Mouse (Mus musculus) adrenal gland, postnatal 25 days (tissue): Measurements from ENCODE around the gene Ugt1a6b. TPM values are rescaled to one million over a fixed set of nuclear protein-coding genes. Genes with fewer than 3 reads are reported as not detected.
"Not testable (repeated sequence)": the region's sequence is repeated elsewhere in the genome, so short reads cannot be mapped to it uniquely, and the experiment has no call there.

Source experiments
- DNase-seq: peaks from one replicate; pipeline ENCODE4 v3.0.0; 2021; ENCODE audit warnings: mixed read lengths
- total RNA-seq: library from RNA; stranded (reverse); gene quantifications from 2 replicates; pipeline ENCODE4 v1.2.3, GENCODE M21; 2021

The Ugt1a6b gene
- total RNA-seq, 1 experiment from 2014 or later, result 7.0 TPM

- DNase-seq, result no peak
Measured at GRCm38 (mm10) chr1:88199996-88200395, 96.9 kb downstream of the Ugt1a6b start.

DNA sequence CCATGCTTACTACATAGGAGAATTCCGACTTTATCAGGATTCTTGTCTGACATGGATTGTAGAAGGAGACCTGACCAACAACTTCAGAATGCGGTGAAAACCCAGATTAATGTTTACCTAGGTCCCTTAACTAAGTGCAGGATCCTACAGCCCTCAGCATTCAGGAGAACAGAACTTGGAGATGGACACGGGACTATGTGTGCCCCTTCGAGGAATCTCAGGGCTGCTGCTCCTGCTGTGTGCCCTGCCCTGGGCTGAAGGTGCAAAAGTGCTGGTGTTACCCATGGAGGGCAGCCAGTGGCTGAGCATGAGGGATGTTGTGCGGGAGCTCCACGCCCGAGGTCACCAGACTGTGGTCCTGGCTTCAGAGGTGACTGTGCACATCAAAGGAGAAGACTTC lies 97.4 kb downstream of the Ugt1a6b start, which contains the start of gene Ugt1a2:
Ugt1a2 (plus strand) TSS at position 146 of the 400 bp plus-strand sequence.
- DNase-seq, result no peak

DNA sequence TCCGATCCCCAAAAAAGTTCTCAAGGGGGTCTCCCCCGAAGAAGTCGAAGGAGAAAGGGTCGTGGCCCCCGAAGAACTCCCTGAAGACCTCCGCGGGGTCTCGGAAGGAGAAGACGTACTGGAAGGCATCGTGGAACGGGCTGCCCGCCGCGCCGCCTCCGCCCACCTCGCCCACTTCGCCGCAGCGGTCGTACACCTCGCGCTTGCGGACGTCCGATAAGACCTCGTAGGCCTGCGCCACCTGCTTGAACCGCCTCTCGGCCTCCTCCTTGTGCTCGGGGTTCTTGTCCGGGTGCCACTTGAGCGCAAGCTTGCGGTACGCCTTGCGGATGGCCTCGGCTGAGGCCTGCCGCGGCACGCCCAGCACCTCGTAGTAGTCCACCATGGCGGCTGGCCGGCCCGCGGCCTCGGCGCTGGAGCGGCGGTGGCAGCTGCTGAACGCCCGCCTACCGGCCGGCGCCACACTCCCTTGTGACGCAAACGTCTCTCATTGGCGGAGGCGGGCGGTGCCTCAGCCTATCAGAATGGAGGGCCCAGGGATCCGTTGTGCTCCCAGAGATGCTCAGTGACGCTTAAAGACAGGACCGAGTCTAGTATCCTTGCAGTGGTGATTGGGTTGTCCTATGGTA lies 102.4 kb downstream of the Ugt1a6b start, which contains the start of gene Dnajb3:
Dnajb3 (minus strand) TSS at position 489 of the 629 bp plus-strand sequence.
- peak; percentile 81 for DNase-seq

GRCm38 (mm10) chr1:88206843-88207479 lies 103.9 kb downstream of the Ugt1a6b start:
- no peak for DNase-seq

- no peak for DNase-seq
Measured at GRCm38 (mm10) chr1:88211812-88212211, 108.8 kb downstream of the Ugt1a6b start, which contains the start of gene Ugt1a1. Gene Ugt1a1, plus strand, starts transcription at chr1:88211959.

- no peak for DNase-seq
Measured at GRCm38 (mm10) chr1:88212341-88213045, 109.4 kb downstream of the Ugt1a6b start.

GRCm38 (mm10) chr1:88213061-88213460 lies 110.0 kb downstream of the Ugt1a6b start:
- DNase-seq, result no peak

- no peak for DNase-seq
Measured at GRCm38 (mm10) chr1:88213766-88214461, 110.9 kb downstream of the Ugt1a6b start.

GRCm38 (mm10) chr1:88214462-88214952 lies 111.5 kb downstream of the Ugt1a6b start:
- no peak for DNase-seq

GRCm38 (mm10) chr1:88215466-88216380 lies 112.7 kb downstream of the Ugt1a6b start:
- no peak for DNase-seq

DNA sequence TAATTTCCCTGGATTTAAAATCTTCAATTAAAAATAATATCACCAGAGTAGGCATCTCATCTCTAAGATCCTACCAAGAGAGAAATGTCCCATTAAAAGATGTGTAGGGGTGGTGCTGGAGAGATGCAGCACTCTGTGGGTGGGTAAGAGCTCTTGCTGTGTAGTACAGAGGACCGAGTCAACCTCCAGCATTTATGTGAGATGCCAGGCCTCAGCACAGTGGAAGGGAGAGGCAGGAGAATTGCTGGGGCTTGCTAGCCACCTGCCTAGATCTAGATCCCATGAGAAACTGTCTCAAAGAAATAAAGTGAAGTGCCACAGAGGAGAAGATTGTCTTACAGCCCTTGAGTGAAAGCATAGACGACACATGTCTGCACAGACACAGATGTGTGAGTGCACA lies 113.5 kb downstream of the Ugt1a6b start:
- DNase-seq, result no peak

DNA sequence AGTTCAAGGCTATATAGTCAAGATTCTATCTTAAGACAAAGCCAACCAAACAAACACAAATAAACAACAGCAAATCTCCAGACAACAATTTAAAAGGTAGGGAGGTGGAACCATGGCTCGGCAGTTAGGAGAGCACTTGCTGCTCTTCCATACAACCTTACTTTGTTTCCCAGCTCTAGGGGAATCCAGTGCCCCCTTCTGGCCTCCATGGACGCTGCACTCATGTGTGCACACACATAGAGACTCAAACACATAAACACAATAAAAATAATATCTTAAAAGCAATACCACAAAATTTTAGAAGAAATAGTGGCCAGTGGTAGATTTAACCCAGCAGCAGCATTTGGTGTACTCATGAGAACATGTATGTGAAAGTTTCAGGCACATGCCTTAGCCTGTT lies 114.1 kb downstream of the Ugt1a6b start:
- DNase-seq, result no peak

GRCm38 (mm10) chr1:88217576-88217975 lies 114.5 kb downstream of the Ugt1a6b start:
- DNase-seq, result no peak

GRCm38 (mm10) chr1:88218051-88218450 lies 115.0 kb downstream of the Ugt1a6b start:
- DNase-seq, result no peak

DNA sequence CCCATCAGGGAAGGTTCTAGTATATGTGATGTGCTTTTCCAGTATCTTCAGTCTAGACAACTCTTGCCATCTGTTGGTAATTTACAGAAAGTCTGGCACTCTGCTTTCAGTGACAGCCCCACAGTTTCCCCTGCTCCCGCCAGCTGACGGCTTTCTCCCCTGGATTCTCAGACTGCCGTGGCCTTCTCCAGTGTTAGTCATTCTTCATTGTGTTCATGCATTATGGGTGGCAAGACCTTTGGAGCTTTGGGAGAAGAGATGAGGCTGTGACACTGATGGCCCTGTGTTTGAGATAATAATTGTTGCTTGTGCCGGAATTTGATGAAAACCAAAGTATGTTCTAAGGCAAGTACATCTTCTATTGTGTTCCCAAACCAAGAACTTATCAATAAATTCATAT lies 115.5 kb downstream of the Ugt1a6b start:
- DNase-seq, result no peak

GRCm38 (mm10) chr1:88219054-88219453 lies 116.0 kb downstream of the Ugt1a6b start:
- DNase-seq, result no peak

DNA sequence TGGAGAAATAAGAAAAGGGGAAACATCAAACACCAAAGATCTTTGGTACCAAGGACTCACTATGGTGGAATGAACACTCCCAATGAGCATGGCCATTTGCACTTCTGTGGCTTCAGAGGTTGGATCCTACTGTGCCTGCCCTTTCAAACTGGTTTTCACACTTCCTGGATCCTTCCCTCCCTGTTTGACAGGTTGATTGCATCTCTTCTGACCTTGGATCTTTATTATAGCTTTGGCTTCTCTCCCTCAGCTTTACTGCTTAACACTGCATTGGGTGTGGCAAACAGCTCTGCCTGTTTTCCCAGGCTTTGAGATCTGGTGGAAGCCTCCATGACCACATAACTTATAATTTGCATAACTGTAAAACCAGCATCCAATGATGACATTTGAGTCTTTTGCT lies 117.3 kb downstream of the Ugt1a6b start:
- DNase-seq, result no peak

- DNase-seq, result no peak
Measured at GRCm38 (mm10) chr1:88222216-88222615, 119.2 kb downstream of the Ugt1a6b start.

DNA sequence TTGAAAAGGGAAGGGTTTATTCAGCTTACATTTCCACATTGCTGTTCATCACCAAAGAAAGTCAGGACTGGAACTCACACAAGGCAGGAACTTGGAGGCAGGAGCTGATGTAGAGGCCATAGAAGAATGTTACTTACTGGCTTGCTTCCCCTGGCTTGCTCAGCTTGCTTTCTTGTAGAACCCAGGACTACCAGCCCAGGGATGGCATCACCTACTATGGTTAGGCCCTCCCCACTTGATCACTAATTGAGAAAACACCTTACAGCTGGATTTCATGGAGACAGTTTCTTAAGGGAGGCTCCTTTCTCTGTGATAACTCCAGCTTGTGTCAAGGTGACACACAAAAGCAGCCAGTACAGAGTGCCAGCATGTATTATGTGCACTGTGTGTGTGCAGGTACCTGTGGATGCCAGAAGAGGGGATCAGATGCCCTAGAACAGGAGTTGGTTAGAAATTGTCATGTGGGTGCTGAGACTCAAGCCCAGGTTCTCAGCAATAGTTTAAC lies 120.0 kb downstream of the Ugt1a6b start:
- DNase-seq, result not testable (repeated sequence)

- no peak for DNase-seq
Measured at GRCm38 (mm10) chr1:88223591-88223990, 120.5 kb downstream of the Ugt1a6b start.
